Mouse (Mus musculus): ENCODE measurements around the gene Add1. TPM values are rescaled to one million over a fixed set of nuclear protein-coding genes. Genes with fewer than 3 reads are reported as not detected.

Gene Add1
- polyA plus RNA-seq, 1 experiment from 2014 or later, result 166 TPM

- Histone ChIP-seq H3K36me3 (ENCODE audit: control insufficient read depth, insufficient read depth, low read length) (peaks cover 71% of the 10 kb centered on the region), H3K4me3 (ENCODE audit: low read depth, low read length) (no peak overlapping the region), H3K4me1 (ENCODE audit: control insufficient read depth, insufficient read depth, low read length) (no peaks in the 10 kb centered on the region), H3K27ac (ENCODE audit: low read depth, low read length) (no peak overlapping the region), H3K9me3 (replicated peaks; ENCODE audit: control insufficient read depth, low read length) (no peaks in the 10 kb centered on the region), H3K9ac (ENCODE audit: low read length) (no peak overlapping the region), H3K4me2 (ENCODE audit: low read length) (no peak overlapping the region), H3K27me3 (replicated peaks; ENCODE audit: control insufficient read depth, insufficient read depth, low read length) (no peaks in the 10 kb centered on the region)
- ATAC-seq (no peak), DNase-seq (ENCODE audit: low spot score) (no peak)
- WGBS, result 82% methylated on average over 3 of the region's 3 CpGs
Measured at GRCm38 (mm10) chr5:34608226-34608625, 34.8 kb downstream of the Add1 start.

- no peak overlapping the region for H3K27ac ChIP-seq (ENCODE audit: low read depth, low read length)
Measured at GRCm38 (mm10) chr5:34609966-34610365, 36.5 kb downstream of the Add1 start.

GRCm38 (mm10) chr5:34632996-34633395, 59.5 kb downstream of the Add1 start:
- H3K4me3 ChIP-seq (ENCODE audit: low read depth, low read length), result no peak overlapping the region
- 97% methylated on average over 2 of the region's 2 CpGs for WGBS
- H3K4me1 ChIP-seq (ENCODE audit: control insufficient read depth, insufficient read depth, low read length), result peaks cover 8% of the 10 kb centered on the region
- DNase-seq (ENCODE audit: low spot score) (no peak), ATAC-seq (no peak)
- H3K9me3 ChIP-seq (replicated peaks; ENCODE audit: control insufficient read depth, low read length), result no peaks in the 10 kb centered on the region
- no peak overlapping the region for H3K27ac ChIP-seq (ENCODE audit: low read depth, low read length)
- H3K4me2 ChIP-seq (ENCODE audit: low read length), result no peak overlapping the region
- no peak overlapping the region for H3K9ac ChIP-seq (ENCODE audit: low read length)
- H3K27me3 ChIP-seq (replicated peaks; ENCODE audit: control insufficient read depth, insufficient read depth, low read length), result no peaks in the 10 kb centered on the region
- H3K36me3 ChIP-seq (ENCODE audit: control insufficient read depth, insufficient read depth, low read length), result peaks cover 77% of the 10 kb centered on the region

More at GRCm38 (mm10) chr5:34609966-34610365, 36.5 kb downstream of the Add1 start:
- H3K9ac ChIP-seq (ENCODE audit: low read length), result no peak overlapping the region
- DNase-seq (ENCODE audit: low spot score) (no peak), ATAC-seq (no peak)
- H3K4me1 ChIP-seq (ENCODE audit: control insufficient read depth, insufficient read depth, low read length), result no peaks in the 10 kb centered on the region
- no peaks in the 10 kb centered on the region for H3K9me3 ChIP-seq (replicated peaks; ENCODE audit: control insufficient read depth, low read length)
- no peak overlapping the region for H3K4me3 ChIP-seq (ENCODE audit: low read depth, low read length)
- WGBS, result 95% methylated on average over 4 of the region's 4 CpGs
- H3K36me3 ChIP-seq (ENCODE audit: control insufficient read depth, insufficient read depth, low read length), result peaks cover 81% of the 10 kb centered on the region
- H3K27me3 ChIP-seq (replicated peaks; ENCODE audit: control insufficient read depth, insufficient read depth, low read length), result no peaks in the 10 kb centered on the region
- H3K4me2 ChIP-seq (ENCODE audit: low read length), result no peak overlapping the region

GRCm38 (mm10) chr5:34633641-34634040, 60.2 kb downstream of the Add1 start:
- Histone ChIP-seq H3K9me3 (replicated peaks; ENCODE audit: control insufficient read depth, low read length) (no peaks in the 10 kb centered on the region), H3K27ac (ENCODE audit: low read depth, low read length) (no peak overlapping the region), H3K36me3 (ENCODE audit: control insufficient read depth, insufficient read depth, low read length) (peaks cover 77% of the 10 kb centered on the region), H3K4me1 (ENCODE audit: control insufficient read depth, insufficient read depth, low read length) (peaks cover 8% of the 10 kb centered on the region), H3K4me3 (ENCODE audit: low read depth, low read length) (no peak overlapping the region), H3K9ac (ENCODE audit: low read length) (no peak overlapping the region), H3K4me2 (ENCODE audit: low read length) (no peak overlapping the region), H3K27me3 (replicated peaks; ENCODE audit: control insufficient read depth, insufficient read depth, low read length) (no peaks in the 10 kb centered on the region)
- 82% methylated on average over 4 of the region's 4 CpGs for WGBS
- DNase-seq (ENCODE audit: low spot score) (no peak), ATAC-seq (no peak)

- no peak overlapping the region for H3K27ac ChIP-seq (ENCODE audit: low read depth, low read length)
- WGBS, result 92% methylated on average over 13 of the region's 13 CpGs
- H3K4me2 ChIP-seq (ENCODE audit: low read length), result no peak overlapping the region
- H3K27me3 ChIP-seq (replicated peaks; ENCODE audit: control insufficient read depth, insufficient read depth, low read length), result no peaks in the 10 kb centered on the region
- no peak overlapping the region for H3K4me3 ChIP-seq (ENCODE audit: low read depth, low read length)
- no peaks in the 10 kb centered on the region for H3K9me3 ChIP-seq (replicated peaks; ENCODE audit: control insufficient read depth, low read length)
- peaks cover 77% of the 10 kb centered on the region for H3K36me3 ChIP-seq (ENCODE audit: control insufficient read depth, insufficient read depth, low read length)
- ATAC-seq (no peak), DNase-seq (ENCODE audit: low spot score) (no peak)
- no peak overlapping the region for H3K9ac ChIP-seq (ENCODE audit: low read length)
- H3K4me1 ChIP-seq (ENCODE audit: control insufficient read depth, insufficient read depth, low read length), result peaks cover 8% of the 10 kb centered on the region
Measured at GRCm38 (mm10) chr5:34634746-34635400, 61.4 kb downstream of the Add1 start.

- Histone ChIP-seq H3K9me3 (replicated peaks; ENCODE audit: control insufficient read depth, low read length) (no peaks in the 10 kb centered on the region), H3K27me3 (replicated peaks; ENCODE audit: control insufficient read depth, insufficient read depth, low read length) (no peaks in the 10 kb centered on the region), H3K9ac (ENCODE audit: low read length) (peak overlapping the region; percentile 81), H3K27ac (ENCODE audit: low read depth, low read length) (no peak overlapping the region), H3K4me3 (ENCODE audit: low read depth, low read length) (peak overlapping the region; percentile 60), H3K4me2 (ENCODE audit: low read length) (peak overlapping the region; percentile 94), H3K36me3 (ENCODE audit: control insufficient read depth, insufficient read depth, low read length) (peaks cover 77% of the 10 kb centered on the region), H3K4me1 (ENCODE audit: control insufficient read depth, insufficient read depth, low read length) (peaks cover 8% of the 10 kb centered on the region)
- DNase-seq (ENCODE audit: low spot score) (no peak), ATAC-seq (no peak)
- WGBS, result 61% methylated on average over 10 of the region's 10 CpGs
Measured at GRCm38 (mm10) chr5:34635665-34636192, 62.3 kb downstream of the Add1 start.

GRCm38 (mm10) chr5:34636481-34637287, 63.2 kb downstream of the Add1 start, which contains the start of gene Mfsd10:
TSS of gene Mfsd10 (minus strand) at chr5:34637212.
- no peaks in the 10 kb centered on the region for H3K27me3 ChIP-seq (replicated peaks; ENCODE audit: control insufficient read depth, insufficient read depth, low read length)
- no peaks in the 10 kb centered on the region for H3K9me3 ChIP-seq (replicated peaks; ENCODE audit: control insufficient read depth, low read length)
- under 1% methylated on average over 48 of the region's 48 CpGs for WGBS
- ATAC-seq (peak; percentile 94), DNase-seq (ENCODE audit: low spot score) (peak; percentile 91)
- H3K4me1 ChIP-seq (ENCODE audit: control insufficient read depth, insufficient read depth, low read length), result peaks cover 8% of the 10 kb centered on the region
- H3K4me2 ChIP-seq (ENCODE audit: low read length), result peak within 1 kb of the TSS; percentile 94
- peak within 1 kb of the TSS; percentile 60 for H3K4me3 ChIP-seq (ENCODE audit: low read depth, low read length)
- peaks cover 77% of the 10 kb centered on the region for H3K36me3 ChIP-seq (ENCODE audit: control insufficient read depth, insufficient read depth, low read length)
- peak within 1 kb of the TSS; percentile 81 for H3K9ac ChIP-seq (ENCODE audit: low read length)
- peak within 1 kb of the TSS; percentile 71 for H3K27ac ChIP-seq (ENCODE audit: low read depth, low read length)

GRCm38 (mm10) chr5:34637591-34638156, 64.2 kb downstream of the Add1 start:
- Histone ChIP-seq H3K4me2 (ENCODE audit: low read length) (no peak overlapping the region), H3K9me3 (replicated peaks; ENCODE audit: control insufficient read depth, low read length) (no peaks in the 10 kb centered on the region), H3K4me1 (ENCODE audit: control insufficient read depth, insufficient read depth, low read length) (peaks cover 8% of the 10 kb centered on the region), H3K27ac (ENCODE audit: low read depth, low read length) (no peak overlapping the region), H3K4me3 (ENCODE audit: low read depth, low read length) (no peak overlapping the region), H3K27me3 (replicated peaks; ENCODE audit: control insufficient read depth, insufficient read depth, low read length) (no peaks in the 10 kb centered on the region), H3K36me3 (ENCODE audit: control insufficient read depth, insufficient read depth, low read length) (peaks cover 70% of the 10 kb centered on the region), H3K9ac (ENCODE audit: low read length) (peak overlapping the region; percentile 21; the same call in 1 of the 2 replicates)
- DNase-seq (ENCODE audit: low spot score) (no peak), ATAC-seq (no peak)
- WGBS, result 82% methylated on average over 7 of the region's 7 CpGs
